Mouse (Mus musculus) liver, embryonic 14.5 days (tissue): ENCODE data around the gene Htt. TPM values are rescaled to one million over a fixed set of nuclear protein-coding genes. Genes with fewer than 3 reads are reported as not detected.

ENCODE experiments used
- ATAC-seq: fragments of 200-750 bp; cut with Nextera tagmentation; 2 replicates; pipeline ENCODE4 v1.8.0; 2017; ENCODE audit warnings: moderate number of reproducible peaks, mild to moderate bottlenecking, moderate library complexity; ENCODE audit not compliant: insufficient read depth
- DNase-seq, 3 experiments: peaks; one replicate each; pipeline ENCODE4 v3.0.0-alpha.2; 2012 to 2013; ENCODE audit warnings: low read depth in 3 of 3, low spot score in 3 of 3
- H3K27ac ChIP-seq: fragments of 300-500 bp; sonication (generic); 2 replicates; pipeline ENCODE4 v1.5.1; 2014; ENCODE audit warnings: moderate library complexity, mild to moderate bottlenecking, control low read depth, inconsistent platforms
- H3K27me3 ChIP-seq: fragments of 300-500 bp; sonication (generic); 2 replicates; pipeline ENCODE4 v1.6.1; 2014; ENCODE audit warnings: mild to moderate bottlenecking, low read length, moderate library complexity; ENCODE audit not compliant: control insufficient read depth, insufficient read depth
- H3K36me3 ChIP-seq: fragments of 300-500 bp; sonication (generic); replicated peaks from 2 replicates; pipeline ENCODE4 v1.6.1; 2014; ENCODE audit warnings: low read depth; ENCODE audit not compliant: control insufficient read depth, insufficient read depth
- H3K4me1 ChIP-seq, 2 experiments: fragments of 200-500 bp in 1 of 2; fragments of 300-500 bp in 1 of 2; sonication (generic) in 1 of 2; replicated peaks; 2 replicates each; pipeline ENCODE4 v1.6.1; 2012 to 2014; ENCODE audit warnings: antibody characterized with exemption in 1 of 2, inconsistent platforms in 1 of 2, low read length in 1 of 2; ENCODE audit not compliant: control insufficient read depth in 2 of 2, insufficient read depth in 2 of 2
- H3K4me2 ChIP-seq: fragments of 300-500 bp; sonication (generic); 2 replicates; pipeline ENCODE4 v1.6.1; 2014; ENCODE audit warnings: low read depth, mild to moderate bottlenecking, control low read depth, moderate library complexity
- H3K4me3 ChIP-seq, 2 experiments: fragments of 200-500 bp in 1 of 2; fragments of 300-500 bp in 1 of 2; sonication (generic) in 1 of 2; 2 replicates each; pipeline ENCODE4 v1.5.1; 2012 to 2014; ENCODE audit warnings: low read depth in 2 of 2, low read length in 2 of 2, mild to moderate bottlenecking in 2 of 2, control low read depth in 1 of 2, inconsistent platforms in 1 of 2, moderate library complexity in 1 of 2; ENCODE audit not compliant: insufficient read depth in 1 of 2
- H3K9ac ChIP-seq: fragments of 300-500 bp; sonication (generic); replicated peaks from 2 replicates; pipeline ENCODE4 v1.6.1; 2014; ENCODE audit warnings: mild to moderate bottlenecking, control low read depth, moderate library complexity
- H3K9me3 ChIP-seq: fragments of 300-500 bp; sonication (generic); 2 replicates; pipeline ENCODE4 v1.6.1; 2016; ENCODE audit warnings: low read length, mixed read lengths; ENCODE audit not compliant: control insufficient read depth
- CTCF ChIP-seq: IDR thresholded peaks from 2 replicates; pipeline ENCODE4 v1.5.1; 2016; ENCODE audit warnings: antibody characterized with exemption, low read depth, control low read depth
- EP300 ChIP-seq: IDR thresholded peaks from 2 replicates; pipeline ENCODE4 v1.6.1; 2016; ENCODE audit warnings: antibody characterized with exemption, low read depth
- WGBS: fragments of 180-500 bp; shearing (Covaris S2); extraction: QIAGEN DNeasy Blood & Tissue Kit; methylation state at CpG from one replicate; pipeline ENCODE4 v1.1.7; 2014; ENCODE audit not compliant: insufficient replicate concordance; 5-methylcytosine and 5-hydroxymethylcytosine counted together
- microRNA counts: library from miRNA; unstranded; fragments of <30 nt; microRNA quantifications from one replicate; lab custom pipeline; 2016
- microRNA-seq: library from miRNA; unstranded; fragments of <30 nt; microRNA quantifications from one replicate; pipeline ENCODE4, GENCODE M21; 2016
- polyA plus RNA-seq, 2 experiments: library from polyadenylated mRNA; depleted of rRNA in 1 of 2; stranded (reverse) in 1 of 2; unstranded in 1 of 2; fragments of >200 nt; fragmentation: Nextera tagmentation in 1 of 2; extraction: Ambion mirVana in 1 of 2; gene quantifications; 2 replicates each; pipeline versions ENCODE4 v1.2.1 to v1.2.3; 2012 to 2014

Htt gene
- polyA plus RNA-seq, 2 experiments = 4.8 to 6.3 TPM

- Histone ChIP-seq H3K4me2 (no peak overlapping the region), H3K27me3 (no peaks in the 10 kb centered on the region), H3K27ac (no peak overlapping the region; the same call in 1 of the 2 replicates), H3K9me3 (no peaks in the 10 kb centered on the region), H3K4me1 (peaks cover 29 to 58% of the 10 kb centered on the region in 2 experiments), H3K9ac (no peak overlapping the region), H3K4me3 (no peak overlapping the region), H3K36me3 (no peaks in the 10 kb centered on the region)
- ATAC-seq = no peak
- DNase-seq = no peak
- 70% methylated on average over 2 of the region's 2 CpGs for WGBS
- TF ChIP-seq CTCF = no peak
- no peak for TF ChIP-seq EP300
Measured at GRCm38 (mm10) chr5:34957015-34957414, 195.5 kb downstream of the Htt start.

GRCm38 (mm10) chr5:34960021-34960420, 198.5 kb downstream of the Htt start:
- peak overlapping the region; percentile 55 for H3K27ac ChIP-seq

More at GRCm38 (mm10) chr5:34960021-34960420, 198.5 kb downstream of the Htt start:
- Histone ChIP-seq H3K36me3 (no peaks in the 10 kb centered on the region), H3K9me3 (no peaks in the 10 kb centered on the region), H3K4me3 (no peak overlapping the region), H3K9ac (peak overlapping the region; percentile 40), H3K4me2 (peak overlapping the region; percentile 37), H3K4me1 (peaks cover 38 to 64% of the 10 kb centered on the region in 2 experiments), H3K27me3 (no peaks in the 10 kb centered on the region)
- whole genome bisulfite sequencing = 10% methylated on average over 1 of the region's 1 CpGs
- DNase-seq = peak; percentile 82 to 88 (median 84)
- ATAC-seq = peak; percentile 97
- TF ChIP-seq EP300 = peak; percentile 99
- TF ChIP-seq CTCF = no peak

MicroRNAs encoded within 50 kb of the gene (microRNA counts, 519-probe panel; counts per million panel counts)
- microRNA mmu-miR-467g (lab: Ali Mortazavi, UCI) = 69.9 counts per million

Small RNA genes lying within 50 kb of the gene (microRNA-seq; reads per million reads assigned to microRNA genes)
- not detected for gene Mir467g

Other genes with a start within 250 kb of the Htt start
- 3.0 and 5.0 TPM in 2 replicates for gene Tnip2, start 247.7 kb upstream of the Htt start, polyA plus RNA-seq (2012; rRNA removed)
- gene Tnip2, start 247.7 kb upstream of the Htt start, polyA plus RNA-seq (2014; fragmentation: Nextera tagmentation; extraction: Ambion mirVana) = 3.2 and 4.4 TPM in 2 replicates
- gene Sh3bp2, start 235.9 kb upstream of the Htt start, polyA plus RNA-seq (2012; rRNA removed) = 4.6 and 5.2 TPM in 2 replicates
- gene Sh3bp2, start 235.9 kb upstream of the Htt start, polyA plus RNA-seq (2014; fragmentation: Nextera tagmentation; extraction: Ambion mirVana) = 3.5 and 4.9 TPM in 2 replicates
- gene Add1, start 188.1 kb upstream of the Htt start, polyA plus RNA-seq (2012; rRNA removed) = 106 and 118 TPM in 2 replicates
- gene Add1, start 188.1 kb upstream of the Htt start, polyA plus RNA-seq (2014; fragmentation: Nextera tagmentation; extraction: Ambion mirVana) = 113 and 137 TPM in 2 replicates
- gene Mfsd10, start 124.5 kb upstream of the Htt start, polyA plus RNA-seq (2012; rRNA removed) = 53.6 and 68.5 TPM in 2 replicates
- gene Mfsd10, start 124.5 kb upstream of the Htt start, polyA plus RNA-seq (2014; fragmentation: Nextera tagmentation; extraction: Ambion mirVana) = 33.1 and 46.7 TPM in 2 replicates
- 11.2 and 12.4 TPM in 2 replicates for gene Nop14, start 101.6 kb upstream of the Htt start, polyA plus RNA-seq (2012; rRNA removed)
- gene Nop14, start 101.6 kb upstream of the Htt start, polyA plus RNA-seq (2014; fragmentation: Nextera tagmentation; extraction: Ambion mirVana) = 11.9 and 14.4 TPM in 2 replicates
- gene Grk4, start 101.4 kb upstream of the Htt start, polyA plus RNA-seq (2012; rRNA removed) = 0.24 and 0.44 TPM in 2 replicates
- gene Grk4, start 101.4 kb upstream of the Htt start, polyA plus RNA-seq (2014; fragmentation: Nextera tagmentation; extraction: Ambion mirVana) = 0.48 and 0.91 TPM in 2 replicates
- 0.90 and 1.2 TPM in 2 replicates for gene Msantd1, start 146.3 kb downstream of the Htt start, polyA plus RNA-seq (2012; rRNA removed)
- 0.17 and 0.27 TPM in 2 replicates for gene Msantd1, start 146.3 kb downstream of the Htt start, polyA plus RNA-seq (2014; fragmentation: Nextera tagmentation; extraction: Ambion mirVana)
- gene Rgs12, start 187.7 kb downstream of the Htt start, polyA plus RNA-seq (2012; rRNA removed) = 18.7 and 21.7 TPM in 2 replicates
- gene Rgs12, start 187.7 kb downstream of the Htt start, polyA plus RNA-seq (2014; fragmentation: Nextera tagmentation; extraction: Ambion mirVana) = 17.1 and 20.4 TPM in 2 replicates